Mouse (Mus musculus): Measurements from ENCODE around the gene Fbxo42.

GRCm38 (mm10) chr4:141108196-141108732 lies 39.4 kb upstream of the Fbxo42 start:
- TF ChIP-seq CTCF (IDR thresholded peaks at IDR 0.05; ENCODE audit: borderline replicate concordance, insufficient read depth, low read length) (no peak), POLR2A (IDR thresholded peaks at IDR 0.05; ENCODE audit: low read depth, low read length) (no peak)
